Mouse (Mus musculus): ENCODE results near the gene Prkaca.
"Not testable (repeated sequence)": the region's sequence is repeated elsewhere in the genome, so short reads cannot be mapped to it uniquely, and the experiment has no call there.

Gene Prkaca

DNA sequence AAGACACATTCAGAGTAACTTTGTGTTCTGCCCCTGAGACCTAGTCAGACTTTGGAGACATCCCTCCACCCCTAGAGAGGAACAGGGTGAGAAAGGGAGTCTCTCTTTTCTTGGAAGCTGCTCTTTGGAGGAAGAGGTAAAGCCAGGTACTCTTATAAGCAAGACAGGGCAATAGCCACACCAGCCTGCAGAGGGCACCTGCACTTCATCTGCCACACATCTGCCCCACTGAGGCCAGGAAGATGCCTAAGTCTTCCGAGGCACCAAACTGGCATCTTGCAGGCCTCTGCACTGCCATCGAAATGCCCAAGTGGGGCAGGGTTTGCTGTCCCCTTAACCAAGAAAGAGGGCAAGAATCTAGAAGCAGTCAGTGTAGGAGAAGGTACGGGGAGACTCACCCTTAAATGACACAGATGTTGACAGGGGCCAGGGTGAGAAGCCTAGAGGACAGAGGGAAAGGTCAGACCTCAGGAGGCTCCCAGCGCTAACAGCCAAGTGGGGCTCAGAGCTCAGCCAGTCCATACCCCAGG is 3.4 kb downstream of the Prkaca start:
- peak in 1 of 2 experiments; percentile 21 for DNase-seq (ENCODE audit: low spot score in 2 of 2)

DNA sequence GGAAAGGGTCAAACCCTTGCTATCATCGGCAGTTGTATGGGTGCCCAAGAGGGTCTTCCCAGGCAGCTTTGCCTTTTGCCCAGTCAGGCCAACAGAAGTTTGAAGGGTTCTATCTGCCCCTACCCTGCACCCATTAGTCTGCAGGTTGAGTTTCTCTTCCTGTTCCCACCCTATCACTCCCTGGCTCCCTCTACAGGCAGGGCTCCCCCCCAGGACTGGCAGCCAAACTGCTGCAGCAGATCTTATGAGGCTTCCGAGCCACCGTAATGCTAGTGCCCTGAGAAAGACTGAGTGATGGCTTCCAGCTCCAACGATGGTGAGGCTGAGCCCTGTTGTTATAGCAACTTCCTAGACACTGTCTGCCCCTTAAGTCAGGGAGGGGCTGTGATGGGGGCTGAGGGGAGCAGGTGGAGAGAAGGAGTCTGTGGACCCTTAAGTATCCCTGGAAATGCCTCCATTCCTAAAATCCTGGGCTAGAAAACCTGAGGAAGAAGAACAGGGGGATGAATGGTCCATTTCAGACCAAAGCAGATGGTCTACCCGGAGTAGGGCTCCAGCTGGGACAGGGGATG is 4.1 kb downstream of the Prkaca start:
- DNase-seq (ENCODE audit: low spot score in 2 of 2), result peak in 1 of 2 experiments; percentile 37

DNA sequence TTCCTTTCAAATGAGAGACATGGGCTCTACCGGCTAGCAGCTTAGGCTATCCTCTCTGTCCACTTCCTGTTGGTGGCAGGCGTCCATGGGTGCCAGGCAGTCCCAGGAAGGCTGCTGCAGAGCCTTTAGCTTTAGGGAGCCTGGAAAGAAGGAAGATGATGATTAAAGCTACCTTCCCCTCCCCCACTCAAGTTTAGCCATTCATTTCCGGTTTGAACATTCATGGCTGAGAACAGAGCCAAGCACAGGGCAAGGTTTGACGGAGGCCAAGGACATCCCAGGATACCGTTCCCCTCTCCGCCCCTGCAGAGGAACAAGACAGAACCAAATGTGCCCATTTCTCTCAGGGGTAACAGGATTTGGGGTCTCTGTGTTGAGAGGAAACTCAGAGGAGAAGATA is 4.9 kb downstream of the Prkaca start:
- DNase-seq (ENCODE audit: low spot score in 2 of 2), result peak in 1 of 2 experiments; percentile 25

DNA sequence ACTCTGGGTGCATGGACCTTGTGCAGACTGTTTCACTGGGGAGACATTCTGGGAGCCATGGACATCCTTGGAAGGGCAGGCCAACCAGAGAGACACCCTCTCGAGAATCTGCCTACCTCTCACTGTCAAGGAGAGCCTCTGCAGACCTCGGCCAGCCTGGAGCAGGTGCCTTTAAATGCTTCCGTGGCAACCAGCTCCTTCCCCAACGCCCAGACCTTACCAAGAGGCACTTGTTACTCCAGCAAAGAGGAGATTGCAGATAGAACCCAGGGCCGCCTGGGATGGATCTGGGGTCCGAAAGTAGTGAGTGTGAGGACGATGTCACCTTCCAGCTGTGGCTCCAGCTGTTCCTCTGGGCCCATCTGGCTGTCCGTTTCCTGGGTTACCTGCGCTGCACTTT is 5.4 kb downstream of the Prkaca start:
- peak in 1 of 2 experiments; percentile 21 for DNase-seq (ENCODE audit: low spot score in 2 of 2)

DNA sequence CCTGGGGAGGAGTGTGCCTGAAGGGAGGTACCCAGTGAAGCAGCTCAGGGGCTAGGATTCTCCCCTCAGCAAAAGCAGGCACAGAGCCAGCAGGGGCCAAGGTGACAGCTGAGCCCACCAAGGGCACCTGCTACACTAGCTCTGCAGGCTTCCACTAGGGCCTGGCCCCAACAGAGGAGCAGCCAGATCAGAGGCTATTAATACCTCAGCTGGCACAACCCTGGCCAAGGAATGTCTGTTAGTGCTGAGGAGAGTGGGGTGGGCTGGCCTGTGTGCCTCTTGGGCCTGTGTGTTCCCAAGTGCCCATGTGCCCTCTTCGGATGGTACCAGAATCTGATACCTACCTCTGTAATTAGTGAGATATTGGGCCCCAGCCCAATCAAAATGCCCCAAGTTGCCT is 7.5 kb downstream of the Prkaca start:
- DNase-seq (ENCODE audit: low spot score in 2 of 2), result peak in 1 of 2 experiments; percentile 22

DNA sequence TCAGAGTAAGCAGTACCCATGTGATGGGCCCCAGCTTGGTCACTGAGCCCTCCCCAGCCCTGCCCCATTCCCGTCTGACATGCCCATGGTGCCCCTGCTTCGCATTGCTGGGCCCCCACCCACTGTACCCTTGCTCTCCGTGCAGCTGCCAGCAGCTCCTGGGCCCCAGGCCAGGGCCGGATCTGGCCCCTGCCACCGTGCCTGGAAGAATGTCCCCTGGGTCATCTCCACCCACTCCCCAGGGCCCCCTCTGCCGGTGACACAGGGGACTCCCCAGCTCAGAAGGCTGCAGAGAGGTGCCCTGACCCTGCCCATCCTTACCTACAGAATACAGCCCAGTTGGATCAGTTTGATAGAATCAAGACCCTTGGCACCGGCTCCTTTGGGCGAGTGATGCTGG is 8.1 kb downstream of the Prkaca start:
- peak in 1 of 2 experiments; percentile 49 for DNase-seq (ENCODE audit: low spot score in 2 of 2)

DNA sequence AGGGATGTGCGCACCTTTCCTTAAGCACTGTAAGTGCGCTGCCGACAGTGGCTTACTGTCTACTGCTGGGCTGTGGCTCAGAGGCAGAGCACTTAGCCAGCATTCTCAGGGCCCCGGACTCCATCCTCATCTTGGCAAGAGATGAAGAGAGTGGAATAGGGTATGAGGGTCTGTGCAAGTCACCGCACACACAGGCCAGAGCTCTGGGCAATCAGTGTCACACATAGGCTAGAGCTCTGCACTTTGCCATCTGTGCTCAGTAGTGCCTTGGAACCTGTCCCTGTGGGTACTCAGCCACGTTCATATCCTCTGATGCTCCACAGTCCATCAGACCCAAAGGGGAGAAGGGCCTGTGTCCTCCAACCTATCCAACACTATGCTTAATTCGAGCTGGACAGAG is 8.7 kb downstream of the Prkaca start:
- no peak for DNase-seq (ENCODE audit: low spot score in 2 of 2)

DNA sequence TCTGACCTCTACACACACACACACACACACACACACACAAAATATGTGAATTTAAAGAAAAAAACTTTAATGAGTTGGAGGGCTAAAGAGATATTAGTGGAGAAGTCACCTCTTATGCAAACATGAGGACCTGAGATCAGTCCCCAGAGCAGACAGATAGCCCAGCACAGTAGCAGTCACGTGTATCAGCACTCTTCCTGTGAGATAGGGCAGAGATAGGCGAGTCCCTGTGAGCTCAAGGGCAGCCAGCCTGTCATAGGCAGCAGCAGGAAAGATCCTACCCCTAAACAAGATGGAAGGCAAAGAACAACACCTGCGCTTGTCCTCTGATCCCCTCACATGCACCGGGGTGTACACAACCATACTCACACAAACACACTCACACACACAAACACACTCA is 9.7 kb downstream of the Prkaca start:
- DNase-seq (ENCODE audit: low spot score in 2 of 2), result no peak

DNA sequence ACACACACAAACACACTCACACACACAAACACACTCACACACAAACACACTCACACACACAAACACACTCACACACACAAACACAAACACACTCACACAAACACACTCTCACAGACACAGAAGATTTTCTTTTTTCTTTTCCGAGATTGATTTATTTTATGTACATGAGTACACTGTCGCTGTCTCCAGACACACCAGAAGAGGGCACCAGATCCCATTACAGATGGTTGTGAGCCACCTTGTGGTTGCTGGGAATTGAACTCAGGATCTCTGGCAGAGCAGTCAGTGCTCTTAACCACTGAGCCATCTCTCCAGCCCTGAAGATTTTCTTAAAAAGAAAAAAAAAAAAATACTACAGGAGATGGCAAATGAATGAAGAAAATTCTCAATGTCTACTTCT is 10.4 kb downstream of the Prkaca start:
- DNase-seq (ENCODE audit: low spot score in 2 of 2), result not testable (repeated sequence)

DNA sequence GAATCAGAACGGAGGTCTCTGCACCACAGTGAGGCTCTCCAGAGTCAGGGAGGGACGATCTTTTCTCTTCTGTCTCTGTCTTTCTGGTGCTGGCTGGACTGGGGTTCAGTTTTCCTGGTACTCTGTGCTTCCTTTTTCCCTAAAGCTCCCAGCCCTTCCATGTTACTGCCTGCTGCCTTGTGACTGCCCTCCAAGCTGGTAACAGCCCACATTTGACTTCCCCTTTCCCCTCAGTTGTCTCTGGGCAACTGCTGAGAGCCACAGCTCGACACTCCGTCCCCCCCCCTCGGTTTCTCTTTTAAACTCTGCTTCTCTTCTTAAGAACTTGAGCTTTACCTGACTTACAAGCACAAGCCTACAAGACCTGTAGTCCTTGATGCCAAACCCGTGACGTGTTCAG is 16.4 kb downstream of the Prkaca start:
- DNase-seq (ENCODE audit: low spot score in 2 of 2), result no peak

DNA sequence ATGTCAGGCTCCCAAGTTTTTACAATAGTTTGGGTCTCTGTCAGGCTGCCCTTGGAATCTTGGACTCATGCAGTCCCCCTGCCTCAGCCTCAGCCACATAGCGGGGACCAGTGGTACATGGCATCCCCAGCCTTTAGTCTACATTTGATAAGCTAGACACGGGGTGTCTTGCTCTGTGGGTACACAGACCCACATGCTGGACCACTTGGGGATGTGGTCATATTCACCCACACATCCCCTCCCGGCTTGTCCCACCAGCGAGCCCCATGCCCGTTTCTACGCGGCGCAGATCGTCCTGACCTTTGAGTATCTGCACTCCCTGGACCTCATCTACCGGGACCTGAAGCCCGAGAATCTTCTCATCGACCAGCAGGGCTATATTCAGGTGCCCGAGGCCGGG is 17.4 kb downstream of the Prkaca start:
- no peak for DNase-seq (ENCODE audit: low spot score in 2 of 2)

DNA sequence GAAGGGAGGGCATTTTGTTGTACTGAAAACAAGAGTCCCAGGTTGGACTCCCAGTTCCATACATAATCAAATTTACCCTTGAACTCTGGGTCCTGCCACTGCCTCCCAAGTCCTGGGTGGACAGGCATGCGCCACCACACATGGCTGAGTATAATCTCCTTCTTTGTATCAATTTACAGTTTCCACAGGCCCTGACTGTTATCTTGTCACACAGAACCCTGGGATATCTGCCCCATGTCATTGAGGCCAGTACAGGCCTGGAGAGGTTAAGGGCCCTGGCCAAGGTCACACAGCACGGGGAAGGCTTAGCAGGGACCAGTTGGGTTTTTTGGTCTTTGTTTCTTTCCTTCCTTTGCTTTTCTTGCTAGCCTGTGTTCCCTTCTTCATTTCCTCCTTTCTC is 19.7 kb downstream of the Prkaca start:
- no peak for DNase-seq (ENCODE audit: low spot score in 2 of 2)

DNA sequence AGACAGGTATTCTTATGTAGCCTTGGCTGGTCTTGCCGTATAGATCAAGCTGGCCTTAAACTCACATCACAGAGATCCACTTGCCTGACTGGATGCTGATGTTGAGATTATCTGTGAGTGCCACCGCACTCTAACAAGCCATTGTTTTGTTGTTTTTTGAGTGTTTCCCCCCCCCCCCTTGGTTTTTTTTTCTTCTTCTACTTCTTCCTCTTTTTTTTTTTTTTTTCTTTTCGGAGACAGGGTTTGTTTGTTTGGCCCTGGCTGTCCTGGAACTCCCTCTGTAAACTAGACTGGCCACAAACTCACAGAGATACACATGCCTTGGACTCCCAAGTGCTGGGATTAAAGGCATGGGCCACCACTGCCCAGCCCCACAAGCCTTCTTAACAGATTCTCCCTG is 21.2 kb downstream of the Prkaca start:
- DNase-seq (ENCODE audit: low spot score in 2 of 2), result no peak

DNA sequence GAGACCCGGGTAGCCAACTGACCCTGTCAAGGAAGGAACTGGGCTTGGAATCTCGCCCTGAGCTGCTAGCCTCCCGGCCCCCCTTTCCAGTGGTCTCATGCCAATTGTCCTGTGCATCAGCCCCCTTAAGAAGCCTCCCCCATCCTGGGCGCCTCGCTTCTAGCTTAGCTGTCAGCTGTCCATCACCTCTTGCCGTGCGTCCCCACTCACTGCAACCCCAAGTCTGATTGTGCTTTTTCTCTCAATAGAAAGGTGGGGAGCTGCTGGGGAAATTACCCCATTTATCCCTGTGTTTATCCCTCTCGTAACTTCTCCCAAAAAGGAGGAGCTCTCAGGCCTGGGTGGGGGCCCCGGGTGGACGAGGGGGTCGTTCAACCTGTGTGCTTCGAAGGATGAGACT is 23.2 kb downstream of the Prkaca start:
- DNase-seq (ENCODE audit: low spot score in 2 of 2), result peak; percentile 46 to 57

DNA sequence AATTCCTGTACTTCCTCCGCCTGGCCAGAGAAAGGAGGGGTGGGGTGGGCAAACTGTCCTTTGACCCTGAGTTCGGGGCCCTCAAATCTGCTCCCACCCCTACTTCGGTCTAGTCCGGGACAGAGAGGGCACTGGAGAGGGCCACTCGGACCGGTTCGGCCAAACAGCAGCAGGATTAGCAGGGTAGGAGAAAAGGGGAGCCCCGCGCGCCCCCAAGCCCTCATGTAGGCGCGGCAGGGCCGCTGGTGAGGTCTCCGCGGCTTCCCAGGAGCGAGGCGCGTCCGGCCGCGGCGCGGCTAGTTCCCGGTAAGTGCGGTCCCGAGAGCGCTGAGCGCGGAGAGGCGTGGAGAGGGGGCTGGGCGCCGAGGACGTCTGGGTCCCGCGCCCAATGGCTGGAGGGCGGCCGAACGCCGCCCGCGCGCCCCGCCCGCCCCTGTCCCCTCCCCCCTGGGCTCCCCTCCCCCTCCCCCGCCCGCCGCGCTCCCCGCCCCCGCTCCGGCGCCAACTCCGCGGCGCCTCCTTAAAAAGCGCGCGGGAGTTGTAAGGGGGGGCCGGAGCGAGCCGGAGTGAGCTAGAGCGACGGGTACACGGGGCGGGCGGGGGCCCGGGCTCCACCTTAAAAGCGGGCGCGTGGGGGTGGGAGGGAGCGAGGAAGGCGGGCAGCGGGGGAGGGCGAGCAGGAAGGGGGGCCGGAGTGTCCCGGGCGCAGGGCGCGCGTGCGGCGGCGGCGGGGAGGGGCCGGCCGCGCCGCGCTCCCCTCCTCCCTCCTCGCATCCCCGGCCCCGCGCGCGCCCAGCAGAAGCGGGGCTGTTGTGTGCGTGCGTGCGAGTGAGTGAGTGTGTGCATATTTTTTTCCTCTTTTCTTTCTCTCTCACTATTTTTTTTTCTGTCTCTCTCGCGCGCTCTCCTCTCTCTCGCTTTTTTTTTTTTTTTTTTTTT is 24.0 kb downstream of the Prkaca start:
- peak; percentile 90 to 91 for DNase-seq (ENCODE audit: low spot score in 2 of 2)

DNA sequence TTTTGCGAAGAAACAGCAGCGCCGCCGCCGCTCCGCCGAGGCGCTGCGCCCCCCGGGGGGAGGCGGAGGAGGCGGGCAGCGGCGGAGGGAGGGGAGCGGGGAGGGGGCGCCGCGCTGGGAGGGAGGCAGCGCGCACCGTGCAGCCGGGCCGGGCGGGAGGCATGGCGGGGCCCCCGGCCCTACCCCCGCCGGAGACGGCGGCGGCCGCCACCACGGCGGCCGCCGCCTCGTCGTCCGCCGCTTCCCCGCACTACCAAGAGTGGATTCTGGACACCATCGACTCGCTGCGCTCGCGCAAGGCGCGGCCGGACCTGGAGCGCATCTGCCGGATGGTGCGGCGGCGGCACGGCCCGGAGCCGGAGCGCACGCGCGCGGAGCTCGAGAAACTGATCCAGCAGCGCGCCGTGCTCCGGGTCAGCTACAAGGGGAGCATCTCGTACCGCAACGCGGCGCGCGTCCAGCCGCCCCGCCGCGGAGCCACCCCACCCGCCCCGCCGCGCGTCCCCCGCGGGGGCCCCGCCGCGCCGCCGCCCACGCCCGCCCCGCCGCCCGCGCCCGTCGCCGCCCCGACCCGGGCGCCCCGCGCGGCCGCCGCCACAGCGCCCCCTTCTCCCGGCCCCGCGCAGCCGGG is 24.8 kb downstream of the Prkaca start, which contains the start of gene Samd1:
Gene Samd1 (plus strand): TSS at position 162 of the 631 bp plus-strand sequence.
- DNase-seq (ENCODE audit: low spot score in 2 of 2), result peak; percentile 75 to 81

DNA sequence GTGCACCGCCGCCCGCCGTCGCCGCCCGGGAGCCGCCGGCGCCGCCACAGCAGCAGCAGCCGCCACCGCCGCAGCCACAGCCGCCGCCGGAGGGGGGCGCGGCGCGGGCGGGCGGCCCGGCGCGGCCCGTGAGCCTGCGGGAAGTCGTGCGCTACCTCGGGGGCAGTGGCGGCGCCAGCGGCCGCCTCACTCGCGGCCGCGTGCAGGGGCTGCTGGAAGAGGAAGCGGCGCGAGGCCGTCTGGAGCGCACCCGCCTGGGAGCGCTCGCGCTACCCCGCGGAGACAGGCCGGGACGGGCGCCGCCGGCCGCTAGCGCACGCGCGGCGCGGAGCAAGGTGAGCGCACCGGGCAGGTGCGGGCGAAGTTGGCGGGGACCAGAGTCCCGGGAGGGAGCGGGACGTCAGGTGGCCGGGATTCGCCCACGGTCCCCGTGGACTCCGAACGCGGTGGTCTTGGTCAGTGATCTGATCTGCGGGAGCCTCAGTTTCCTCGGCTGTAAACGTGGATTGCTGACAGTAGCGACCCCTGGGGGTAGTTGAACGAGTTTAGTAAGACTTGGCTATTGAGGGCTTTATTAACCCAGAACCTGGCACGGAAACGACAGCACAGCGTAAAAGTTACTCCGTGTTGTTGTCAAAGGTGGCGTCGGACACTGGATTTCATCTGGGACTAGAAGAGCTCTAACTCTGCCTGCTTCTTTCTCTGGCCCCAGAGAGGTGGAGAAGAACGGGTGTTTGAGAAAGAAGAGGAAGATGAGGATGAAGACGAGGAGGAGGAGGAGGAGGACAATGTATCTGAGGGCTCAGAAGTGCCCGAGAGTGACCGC is 25.7 kb downstream of the Prkaca start:
- DNase-seq (ENCODE audit: low spot score in 2 of 2), result peak; percentile 70 to 76

DNA sequence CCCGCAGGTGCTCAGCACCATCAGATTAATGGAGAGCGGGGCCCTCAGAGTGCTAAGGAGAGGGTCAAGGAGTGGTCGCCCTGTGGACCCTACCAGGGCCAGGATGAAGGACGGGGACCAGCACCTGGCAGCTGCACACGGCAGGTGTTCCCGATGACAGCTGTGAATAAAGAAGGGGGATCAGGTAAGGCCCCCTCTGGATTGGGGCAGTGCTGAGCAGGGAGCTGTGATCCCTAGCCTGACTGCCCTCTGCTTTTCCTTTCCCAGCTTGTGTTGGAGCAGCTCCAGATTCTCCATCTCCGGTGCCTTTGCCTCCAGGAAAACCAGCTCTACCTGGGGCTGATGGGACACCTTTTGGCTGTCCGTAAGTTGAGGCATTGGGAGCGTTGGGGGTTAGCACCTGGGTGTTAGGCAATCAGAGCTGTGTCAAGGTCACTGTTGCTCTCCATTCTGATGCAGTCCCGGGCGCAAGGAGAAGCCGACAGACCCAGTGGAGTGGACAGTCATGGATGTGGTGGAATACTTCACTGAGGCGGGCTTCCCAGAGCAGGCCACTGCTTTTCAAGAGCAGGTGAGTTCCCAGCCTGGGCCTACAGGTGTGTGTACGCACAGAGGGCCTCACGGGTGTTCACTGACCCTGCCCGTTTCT is 26.4 kb downstream of the Prkaca start:
- DNase-seq (ENCODE audit: low spot score in 2 of 2), result no peak

DNA sequence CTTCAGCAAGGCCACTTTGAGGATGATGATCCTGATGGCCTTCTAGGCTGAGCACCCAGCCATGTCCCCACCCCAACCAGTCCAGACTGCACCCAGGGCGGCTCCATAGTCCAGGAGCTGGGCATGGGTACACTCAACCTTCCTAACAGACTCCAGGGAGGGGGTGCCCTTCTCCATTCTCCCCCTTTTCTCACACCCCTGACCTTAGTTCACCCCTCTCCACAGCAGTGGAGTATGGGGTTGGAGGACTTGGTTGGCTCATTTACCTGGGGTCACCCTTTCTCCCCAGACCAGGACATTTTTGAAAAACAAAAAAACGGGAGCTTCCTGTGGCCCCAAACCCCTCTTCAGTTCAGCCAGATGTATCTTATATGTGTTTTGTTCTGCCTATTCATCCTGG is 27.0 kb downstream of the Prkaca start:
- no peak for DNase-seq (ENCODE audit: low spot score in 2 of 2)

DNA sequence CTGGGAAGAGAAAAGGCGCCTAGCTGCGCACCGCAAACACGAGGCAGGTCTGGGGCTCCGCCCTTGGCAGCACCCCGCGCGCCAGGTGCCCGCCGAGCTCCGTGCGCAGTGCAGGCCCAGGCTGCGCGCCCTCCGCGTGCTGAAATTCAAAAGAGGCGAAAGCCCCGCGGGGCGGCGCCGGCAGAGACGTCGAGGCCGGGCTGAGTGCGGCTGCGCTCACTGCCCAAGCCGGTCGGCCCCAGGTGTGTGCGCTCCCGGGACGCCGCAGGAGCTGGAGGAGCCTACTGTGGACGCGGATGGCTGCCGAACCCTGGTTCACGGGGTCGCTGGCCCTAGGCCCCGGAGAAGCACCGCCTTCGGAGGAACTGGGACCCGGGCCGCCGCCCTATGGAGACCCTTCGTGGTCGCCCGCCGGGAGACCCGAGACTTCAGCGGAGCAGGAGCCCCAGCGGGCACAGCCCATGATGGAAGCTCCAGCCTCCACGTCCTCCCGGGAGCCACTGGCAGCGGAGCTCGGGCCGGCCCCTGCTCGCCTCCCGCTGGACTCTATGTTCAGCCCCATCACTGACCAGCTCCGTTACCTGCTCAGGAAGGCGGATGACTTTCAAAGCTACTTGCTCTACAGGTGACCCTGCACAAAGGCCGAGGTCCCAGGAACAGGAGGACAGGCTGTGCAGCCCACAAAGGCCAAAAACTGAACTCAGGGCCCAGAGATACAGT is 28.6 kb downstream of the Prkaca start, which contains the start of gene 1700067K01Rik:
Gene 1700067K01Rik (plus strand): TSS at position 222 of the 720 bp plus-strand sequence.
- no peak for DNase-seq (ENCODE audit: low spot score in 2 of 2)

All from right cerebral cortex, postnatal 10 days (tissue).